Mouse (Mus musculus) midbrain, embryonic 15.5 days (tissue): ENCODE measurements at regions not wholly inside any gene's neighbourhood (a gene's known extent, or its start where the extent isn't known, plus 50 kb on each side); places are given as distances from the start of the nearest gene placed in this dataset.
"Not testable (repeated sequence)": the region's sequence is repeated elsewhere in the genome, so short reads cannot be mapped to it uniquely, and the experiment has no call there.

Source experiments
- ATAC-seq: fragments of 200-750 bp; cut with Nextera tagmentation; replicated peaks from 2 replicates; pipeline ENCODE4 v1.8.0; 2017; ENCODE audit warnings: moderate TSS enrichment
- H3K27ac ChIP-seq: fragments of 300-500 bp; sonication (generic); 2 replicates; pipeline ENCODE4 v1.5.1; 2015; ENCODE audit warnings: mild to moderate bottlenecking, inconsistent platforms
- H3K27me3 ChIP-seq: fragments of 300-500 bp; sonication (generic); replicated peaks from 2 replicates; pipeline ENCODE4 v1.6.1; 2015; ENCODE audit warnings: inconsistent platforms
- H3K36me3 ChIP-seq: fragments of 300-500 bp; sonication (generic); replicated peaks from 2 replicates; pipeline ENCODE4 v1.6.1; 2015; ENCODE audit warnings: inconsistent platforms
- H3K4me1 ChIP-seq: fragments of 300-500 bp; sonication (generic); 2 replicates; pipeline ENCODE4 v1.6.1; 2015; ENCODE audit warnings: inconsistent platforms
- H3K4me2 ChIP-seq: fragments of 300-500 bp; sonication (generic); 2 replicates; pipeline ENCODE4 v1.6.1; 2015; ENCODE audit warnings: inconsistent platforms, mild to moderate bottlenecking, moderate library complexity
- H3K4me3 ChIP-seq: fragments of 300-500 bp; sonication (generic); 2 replicates; pipeline ENCODE4 v1.5.1; 2015; ENCODE audit warnings: mild to moderate bottlenecking, inconsistent platforms
- H3K9ac ChIP-seq: fragments of 300-500 bp; sonication (generic); 2 replicates; pipeline ENCODE4 v1.6.1; 2015; ENCODE audit warnings: mild to moderate bottlenecking, inconsistent platforms
- H3K9me3 ChIP-seq: fragments of 300-500 bp; sonication (generic); 2 replicates; pipeline ENCODE4 v1.6.1; 2016; ENCODE audit warnings: inconsistent platforms
- WGBS: fragments of 180-500 bp; shearing (Covaris S2); methylation state at CpG from one replicate; pipeline ENCODE4 v1.1.7; 2015; ENCODE audit warnings: mixed read lengths; 5-methylcytosine and 5-hydroxymethylcytosine counted together

DNA sequence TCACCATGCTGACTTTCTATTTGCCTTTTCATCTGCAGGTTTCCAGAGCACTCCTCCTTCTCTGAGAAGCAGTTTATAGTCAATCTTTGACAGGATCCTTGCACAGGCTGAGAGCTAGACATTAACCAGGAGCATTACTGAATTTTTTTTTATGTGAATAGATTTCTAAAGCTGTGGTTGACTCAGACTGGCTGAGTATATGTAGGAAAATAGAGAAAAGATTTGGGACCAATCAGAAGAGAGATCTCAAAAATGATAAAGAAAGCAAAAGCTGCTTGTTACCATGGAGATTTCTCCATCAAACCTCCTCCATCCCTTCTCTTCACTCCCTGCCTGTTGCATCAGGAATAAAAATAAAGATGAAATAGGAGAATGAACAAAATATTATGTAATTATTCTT lies 731.2 kb upstream of the Ndn start:
- peak overlapping the region; percentile 56; the same call in 1 of the 2 replicates for H3K27ac ChIP-seq
- ATAC-seq, result no peak
- H3K4me3 ChIP-seq, result peak overlapping the region; percentile 15
- H3K4me1 ChIP-seq, result no peaks in the 10 kb centered on the region
- H3K9me3 ChIP-seq, result no peaks in the 10 kb centered on the region
- H3K9ac ChIP-seq, result no peak overlapping the region
- H3K27me3 ChIP-seq, result no peaks in the 10 kb centered on the region
- no peaks in the 10 kb centered on the region for H3K36me3 ChIP-seq
- H3K4me2 ChIP-seq, result 0 out of 2 replicates have a peak overlapping the region, but pooled peaks have one; percentile 5

DNA sequence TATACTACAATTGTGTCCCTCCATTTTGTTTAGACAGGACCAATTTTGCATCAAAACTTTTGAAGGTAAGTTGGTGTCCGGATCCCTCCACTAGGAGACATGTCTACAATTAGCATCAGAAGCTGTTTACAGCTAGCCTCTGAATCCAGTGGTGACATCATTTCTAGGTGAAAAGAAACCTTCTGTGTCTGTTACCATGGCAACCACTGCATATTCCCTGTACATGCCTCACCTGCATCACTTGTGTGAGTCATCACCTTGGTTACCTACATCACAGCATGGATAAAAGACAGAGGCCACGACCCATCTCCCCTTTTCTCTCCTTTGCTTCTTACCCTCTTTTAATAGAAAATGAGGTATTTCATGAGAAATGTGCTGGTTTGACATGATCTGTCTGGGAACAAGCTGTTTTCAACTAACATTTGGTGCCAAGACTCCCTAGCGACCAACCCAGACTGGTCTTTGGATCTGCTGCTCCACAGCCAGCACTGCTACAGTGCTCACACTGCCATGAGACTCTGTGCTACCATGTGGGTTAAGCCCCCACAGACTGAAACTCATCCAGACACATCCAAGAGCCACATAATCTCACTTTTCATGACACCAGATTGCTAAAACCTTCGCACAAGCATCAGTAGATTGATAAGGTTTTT lies 701.4 kb upstream of the Ndn start:
- H3K36me3 ChIP-seq, result no peaks in the 10 kb centered on the region
- no peaks in the 10 kb centered on the region for H3K9me3 ChIP-seq
- ATAC-seq, result peak; percentile 54; the same call in 1 of the 2 replicates
- H3K27ac ChIP-seq, result no peak overlapping the region
- no peak overlapping the region for H3K4me3 ChIP-seq
- WGBS, result 69% methylated on average over 4 of the region's 4 CpGs
- H3K27me3 ChIP-seq, result no peaks in the 10 kb centered on the region
- no peak overlapping the region for H3K4me2 ChIP-seq
- no peaks in the 10 kb centered on the region for H3K4me1 ChIP-seq
- no peak overlapping the region for H3K9ac ChIP-seq

DNA sequence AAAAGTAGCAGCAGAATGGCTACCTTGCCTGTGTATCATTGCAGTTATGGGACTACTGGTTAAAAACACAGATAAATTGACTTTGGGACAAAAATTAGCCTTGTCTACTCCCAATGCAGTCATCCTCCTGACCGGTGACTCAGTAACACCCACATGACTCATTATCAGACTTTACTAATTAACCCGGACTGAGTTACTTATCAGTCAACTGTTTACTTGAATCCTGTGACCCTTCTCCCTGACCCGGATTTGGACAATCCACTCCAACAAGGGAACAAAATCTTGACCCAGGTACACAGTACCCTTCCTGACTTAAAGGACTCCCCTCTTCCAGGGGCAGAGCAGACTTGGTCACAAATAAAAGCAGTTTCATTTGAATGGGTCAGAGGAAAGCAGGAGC lies 688.3 kb upstream of the Ndn start:
- H3K27ac ChIP-seq, result no peak overlapping the region
- no peak overlapping the region for H3K4me2 ChIP-seq
- H3K36me3 ChIP-seq, result no peaks in the 10 kb centered on the region
- no peak for ATAC-seq
- no peaks in the 10 kb centered on the region for H3K27me3 ChIP-seq
- H3K4me3 ChIP-seq, result no peak overlapping the region
- H3K4me1 ChIP-seq, result no peaks in the 10 kb centered on the region
- 90% methylated on average over 3 of the region's 3 CpGs for WGBS
- H3K9ac ChIP-seq, result no peak overlapping the region
- no peaks in the 10 kb centered on the region; the same call in 1 of the 2 replicates for H3K9me3 ChIP-seq

DNA sequence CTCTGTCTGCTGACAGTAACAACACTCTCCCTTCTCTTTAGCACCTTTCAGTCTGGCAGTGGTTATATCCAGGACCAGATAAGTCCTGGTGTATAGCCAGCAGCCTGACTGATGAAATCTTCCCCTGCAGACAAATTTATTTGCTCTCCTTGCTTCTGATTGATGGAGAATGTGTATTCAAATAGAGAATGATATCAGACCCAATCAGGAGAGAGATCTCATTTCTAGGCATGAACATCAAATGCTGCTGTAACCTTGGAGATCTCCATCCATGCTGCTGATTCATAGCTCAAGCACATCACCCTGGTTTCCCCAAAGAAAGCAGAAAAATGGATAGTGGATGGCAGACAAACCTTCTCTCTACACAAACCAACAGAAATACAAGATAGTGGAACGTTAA lies 663.3 kb upstream of the Ndn start:
- no peak overlapping the region for H3K4me2 ChIP-seq
- 70% methylated on average over 1 of the region's 1 CpGs for WGBS
- no peak for ATAC-seq

DNA sequence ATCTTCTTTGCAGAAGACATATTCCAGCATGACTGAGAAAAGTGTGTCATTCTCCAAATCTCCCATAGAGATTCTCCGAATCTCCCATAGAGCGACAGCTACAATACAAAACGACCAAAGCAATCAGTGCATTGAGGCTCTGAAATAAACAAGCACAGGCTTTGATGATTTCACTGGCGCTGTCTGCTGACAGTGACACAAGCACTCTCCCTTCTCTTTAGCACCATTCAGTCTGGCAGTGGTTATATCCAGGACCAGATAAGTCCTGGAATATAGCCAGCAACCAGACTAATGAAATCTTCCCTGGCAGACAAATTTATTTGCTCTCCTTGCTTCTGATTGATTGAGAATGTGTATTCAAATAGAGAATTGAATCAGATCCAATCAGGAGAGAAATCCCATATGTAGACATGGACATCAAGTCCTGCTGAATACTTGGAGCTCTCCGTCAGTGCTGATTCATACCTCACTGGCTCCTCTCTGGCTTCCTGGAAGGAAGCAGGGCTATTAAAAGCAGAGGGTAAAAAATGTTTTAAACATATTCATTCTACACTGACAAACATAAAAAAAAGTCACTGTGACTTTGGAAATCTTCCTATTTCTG lies 661.2 kb upstream of the Ndn start:
- H3K4me2 ChIP-seq, result no peak overlapping the region
- H3K9ac ChIP-seq, result no peak overlapping the region
- no peaks in the 10 kb centered on the region for H3K27me3 ChIP-seq
- H3K27ac ChIP-seq, result no peak overlapping the region
- no peak for ATAC-seq
- 66% methylated on average over 5 of the region's 5 CpGs for WGBS
- no peaks in the 10 kb centered on the region for H3K36me3 ChIP-seq
- H3K4me1 ChIP-seq, result no peaks in the 10 kb centered on the region
- H3K4me3 ChIP-seq, result no peak overlapping the region
- H3K9me3 ChIP-seq, result no peaks in the 10 kb centered on the region

More for the DNA sequence above, 663.3 kb upstream of the Ndn start:
- Histone ChIP-seq H3K4me1 (no peaks in the 10 kb centered on the region), H3K27me3 (no peaks in the 10 kb centered on the region), H3K36me3 (no peaks in the 10 kb centered on the region), H3K9ac (no peak overlapping the region), H3K27ac (no peak overlapping the region), H3K9me3 (no peaks in the 10 kb centered on the region), H3K4me3 (no peak overlapping the region)

DNA sequence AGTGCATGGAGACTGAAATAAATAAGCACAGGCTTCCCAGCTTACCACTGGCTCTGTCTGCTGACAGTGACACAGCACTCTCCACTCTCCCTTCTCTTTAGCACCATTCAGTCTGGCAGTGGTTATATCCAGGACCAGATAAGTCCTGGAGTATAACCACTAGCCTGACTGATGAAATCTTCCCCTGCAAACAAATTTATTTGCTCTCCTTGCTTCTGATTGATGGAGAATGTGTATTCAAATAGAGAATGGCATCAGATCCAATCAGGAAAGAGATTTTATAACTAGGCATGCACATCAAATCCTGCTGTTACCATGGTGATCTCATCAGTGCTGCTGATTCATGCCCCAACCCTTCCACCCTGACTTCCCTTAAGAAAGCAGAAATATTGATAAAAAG lies 620.2 kb upstream of the Ndn start:
- Histone ChIP-seq H3K4me1 (no peaks in the 10 kb centered on the region), H3K36me3 (no peaks in the 10 kb centered on the region), H3K27me3 (no peaks in the 10 kb centered on the region), H3K27ac (no peak overlapping the region), H3K4me3 (no peak overlapping the region), H3K4me2 (no peak overlapping the region), H3K9ac (no peak overlapping the region), H3K9me3 (0 out of 2 replicates have a peak, but pooled peaks cover 3% of the 10 kb centered on the region)
- peak; percentile 75; the same call in 1 of the 2 replicates for ATAC-seq

DNA sequence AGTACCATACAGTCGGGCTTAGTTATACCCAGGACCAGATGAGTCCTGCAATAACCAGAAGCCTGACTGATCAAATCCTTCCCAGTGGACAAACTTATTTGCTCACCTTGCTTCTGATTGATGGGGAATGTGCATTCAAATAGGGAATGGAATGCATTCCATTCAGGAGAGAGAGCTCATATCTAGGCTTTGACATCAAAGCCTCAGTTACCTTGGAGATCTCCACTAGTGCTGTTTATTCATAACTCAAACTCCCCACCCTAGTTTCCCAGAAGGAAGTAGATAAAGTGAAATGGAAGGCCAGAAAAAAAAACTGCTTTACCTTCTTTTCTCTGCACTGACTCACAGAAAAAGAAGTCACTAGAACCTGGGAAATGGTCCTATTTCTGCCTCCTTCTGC lies 608.9 kb upstream of the Ndn start:
- 0 out of 2 replicates have a peak, but pooled peaks cover 6% of the 10 kb centered on the region for H3K9me3 ChIP-seq
- H3K4me1 ChIP-seq, result no peaks in the 10 kb centered on the region
- no peak for ATAC-seq
- no peak overlapping the region for H3K4me2 ChIP-seq
- no peak overlapping the region for H3K4me3 ChIP-seq
- H3K27me3 ChIP-seq, result no peaks in the 10 kb centered on the region
- H3K36me3 ChIP-seq, result no peaks in the 10 kb centered on the region
- WGBS, result 67% methylated on average over 1 of the region's 1 CpGs
- no peak overlapping the region for H3K9ac ChIP-seq
- no peak overlapping the region for H3K27ac ChIP-seq

DNA sequence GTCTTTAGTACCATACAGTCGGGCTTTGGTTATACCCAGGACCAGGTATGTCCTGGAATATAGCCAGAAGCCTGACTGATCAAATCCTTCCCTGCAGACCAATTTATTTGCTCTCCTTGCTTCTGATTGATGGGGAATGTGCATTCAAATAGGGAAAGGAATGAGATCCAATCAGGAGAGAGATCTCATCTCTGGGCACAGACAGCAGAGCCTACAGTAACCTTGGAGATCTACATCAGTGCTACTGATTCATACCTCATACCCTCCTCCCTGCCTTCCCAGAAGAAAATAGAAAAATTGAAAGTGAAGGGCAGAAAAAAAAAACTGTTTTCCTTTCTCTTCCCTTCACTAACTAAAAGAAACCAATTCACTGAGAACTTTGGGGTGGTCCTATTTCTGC lies 607.0 kb upstream of the Ndn start:
- not testable (repeated sequence) for ATAC-seq, H3K4me2 ChIP-seq, H3K4me3 ChIP-seq, H3K4me1 ChIP-seq, H3K27me3 ChIP-seq, H3K9me3 ChIP-seq, H3K36me3 ChIP-seq, H3K9ac ChIP-seq, H3K27ac ChIP-seq
- WGBS, result no CpG with 5 or more reads among the region's 1 CpGs

DNA sequence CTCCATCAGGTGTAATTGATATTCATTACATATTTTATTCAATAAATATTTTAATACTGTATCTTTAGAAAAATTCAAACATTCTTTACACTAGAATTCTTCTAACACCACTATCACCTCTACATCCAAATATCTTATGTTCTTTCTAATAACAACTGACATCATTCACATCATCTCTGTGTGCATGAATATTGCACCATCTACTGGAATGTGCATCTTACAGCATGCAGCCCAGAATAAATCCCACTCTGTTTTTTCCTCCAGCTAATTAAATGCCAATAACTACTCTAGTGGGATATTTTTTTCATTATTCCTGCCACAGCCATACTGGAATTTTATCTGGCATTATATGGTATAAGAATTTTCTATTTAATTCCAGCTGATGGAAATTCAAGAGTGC lies 576.5 kb upstream of the Ndn start:
- no peak overlapping the region for H3K4me2 ChIP-seq
- H3K4me3 ChIP-seq, result no peak overlapping the region
- no peak overlapping the region for H3K27ac ChIP-seq
- no peaks in the 10 kb centered on the region for H3K9me3 ChIP-seq
- no peaks in the 10 kb centered on the region for H3K27me3 ChIP-seq
- H3K36me3 ChIP-seq, result no peaks in the 10 kb centered on the region
- ATAC-seq, result no peak
- no peaks in the 10 kb centered on the region for H3K4me1 ChIP-seq
- no peak overlapping the region for H3K9ac ChIP-seq

DNA sequence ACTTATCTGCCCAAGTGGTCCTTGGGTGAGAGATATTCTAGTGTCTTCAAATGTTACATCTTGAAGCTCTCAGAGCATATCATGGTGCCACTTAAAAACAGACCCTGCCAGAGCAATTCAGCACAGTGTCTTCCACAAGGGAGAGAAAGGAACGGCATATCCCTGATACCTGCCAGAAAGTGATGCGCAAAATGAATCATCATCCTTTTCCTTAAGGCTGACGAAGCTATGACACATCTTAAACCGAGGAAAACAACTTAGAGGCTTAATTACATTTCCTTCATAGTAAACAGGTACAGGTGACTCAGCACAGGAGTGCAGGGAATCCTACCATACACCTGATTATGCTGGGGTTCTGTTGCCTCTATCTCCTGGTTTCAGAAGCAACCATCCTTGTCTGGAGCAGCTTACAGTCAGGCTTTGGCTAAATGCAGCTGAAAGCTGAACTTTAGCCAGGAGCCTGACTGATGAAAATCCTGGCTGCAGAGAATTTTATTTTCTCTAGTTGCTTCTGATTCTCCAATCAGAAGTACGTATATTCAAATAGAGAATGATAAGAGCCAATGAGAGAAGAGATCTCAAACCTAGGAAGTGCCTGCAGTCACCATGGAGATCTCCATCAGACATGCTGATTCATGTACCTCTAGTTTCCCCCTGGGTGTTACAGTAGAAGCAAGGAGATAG lies 556.1 kb upstream of the Ndn start:
- H3K27ac ChIP-seq, result no peak overlapping the region
- H3K4me2 ChIP-seq, result no peak overlapping the region
- no peak overlapping the region for H3K9ac ChIP-seq
- H3K9me3 ChIP-seq, result peaks cover 5% of the 10 kb centered on the region; the same call in 1 of the 2 replicates
- no peaks in the 10 kb centered on the region for H3K4me1 ChIP-seq
- no peaks in the 10 kb centered on the region for H3K36me3 ChIP-seq
- H3K27me3 ChIP-seq, result no peaks in the 10 kb centered on the region
- WGBS, result 83% methylated on average over 5 of the region's 5 CpGs
- ATAC-seq, result peak; percentile 70; the same call in 1 of the 2 replicates
- H3K4me3 ChIP-seq, result no peak overlapping the region

DNA sequence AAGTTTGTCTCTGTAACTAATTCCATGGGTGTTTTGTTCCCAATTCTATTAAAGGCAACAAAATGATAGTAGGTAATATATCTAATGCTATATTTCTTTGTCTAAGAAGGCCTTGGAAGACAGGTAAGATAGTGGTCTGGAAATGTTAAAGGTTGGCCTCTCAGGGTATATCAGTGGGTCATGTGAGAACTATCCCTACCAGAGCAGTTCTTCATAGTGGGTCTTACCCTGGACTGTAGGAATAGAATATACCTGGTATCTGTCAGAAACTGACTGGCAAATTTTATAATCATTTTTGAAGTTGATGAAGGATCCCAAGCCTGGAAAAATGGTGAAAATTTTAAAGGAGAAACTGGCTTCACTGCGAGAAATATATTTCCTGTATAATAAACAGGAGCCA lies 509.5 kb upstream of the Ndn start:
- H3K4me3 ChIP-seq, result no peak overlapping the region
- H3K27me3 ChIP-seq, result no peaks in the 10 kb centered on the region
- H3K27ac ChIP-seq, result peak overlapping the region; percentile 72
- H3K9ac ChIP-seq, result no peak overlapping the region
- H3K4me1 ChIP-seq, result no peaks in the 10 kb centered on the region
- no peak overlapping the region for H3K4me2 ChIP-seq
- 79% methylated on average over 1 of the region's 1 CpGs for WGBS
- peak; percentile 63 for ATAC-seq
- no peaks in the 10 kb centered on the region for H3K36me3 ChIP-seq
- no peaks in the 10 kb centered on the region for H3K9me3 ChIP-seq

DNA sequence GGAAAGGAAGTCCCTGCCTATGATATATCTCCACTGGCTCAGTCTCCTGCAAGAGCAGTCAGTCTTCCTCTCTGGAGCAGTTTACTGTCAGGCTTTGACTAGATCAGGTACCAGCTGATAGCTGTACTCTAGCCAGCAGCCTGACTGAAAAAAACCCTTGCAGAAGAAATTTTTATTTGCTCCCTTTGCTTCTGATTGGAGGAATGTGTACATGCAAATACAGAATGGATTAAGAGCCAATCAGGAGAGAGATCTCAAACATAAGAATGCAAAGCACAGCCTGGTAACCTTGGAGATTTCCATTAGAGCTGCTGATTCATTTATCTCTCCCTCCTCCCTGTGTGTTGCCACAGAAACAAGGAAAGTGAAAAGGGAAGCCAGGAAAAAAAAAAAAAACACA lies 509.1 kb upstream of the Ndn start:
- 0 out of 2 replicates have a peak overlapping the region, but pooled peaks have one; percentile 16 for H3K4me2 ChIP-seq

DNA sequence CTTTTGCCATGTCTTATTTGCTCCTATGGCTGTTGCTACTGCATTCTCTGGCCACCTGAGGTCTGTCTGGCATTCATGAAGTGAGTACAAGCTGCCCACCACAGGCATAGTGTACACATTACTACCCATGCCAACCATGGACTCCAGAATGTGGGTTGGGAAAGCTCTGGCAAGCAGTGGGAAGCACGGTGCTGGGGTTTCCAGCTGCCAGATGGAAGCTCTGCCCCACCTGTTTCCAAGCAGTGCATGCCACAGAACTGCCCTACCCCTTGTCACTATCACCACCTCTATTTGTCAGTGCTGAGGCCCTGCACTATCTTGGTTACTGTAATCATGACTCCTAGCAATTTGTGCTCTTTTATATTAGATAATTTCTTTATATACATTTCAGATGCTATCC lies 494.4 kb upstream of the Ndn start:
- H3K9ac ChIP-seq, result no peak overlapping the region
- 53% methylated on average over 1 of the region's 1 CpGs for WGBS
- no peaks in the 10 kb centered on the region for H3K9me3 ChIP-seq

More for the DNA sequence above, 509.1 kb upstream of the Ndn start:
- Histone ChIP-seq H3K9ac (no peak overlapping the region), H3K4me3 (no peak overlapping the region), H3K27me3 (no peaks in the 10 kb centered on the region), H3K36me3 (no peaks in the 10 kb centered on the region), H3K27ac (peak overlapping the region; percentile 72), H3K9me3 (no peaks in the 10 kb centered on the region), H3K4me1 (no peaks in the 10 kb centered on the region)
- peak; percentile 97 for ATAC-seq

More for the DNA sequence above, 494.4 kb upstream of the Ndn start:
- Histone ChIP-seq H3K4me3 (no peak overlapping the region), H3K27me3 (no peaks in the 10 kb centered on the region), H3K4me2 (no peak overlapping the region), H3K27ac (no peak overlapping the region), H3K36me3 (no peaks in the 10 kb centered on the region), H3K4me1 (no peaks in the 10 kb centered on the region)
- no peak for ATAC-seq
